Mouse (Mus musculus) testis, adult 2 months (tissue): Measurements from ENCODE around the gene Rbpjl. TPM values are rescaled to one million over a fixed set of nuclear protein-coding genes. Genes with fewer than 3 reads are reported as not detected.
A peak's percentile ranks its signal among the peaks of the same experiment; 100 is the strongest.

Experiments
- H3K27ac ChIP-seq: fragments of 200-500 bp; 2 replicates; pipeline ENCODE4 v1.5.1; 2012; ENCODE audit warnings: low read depth, low read length; ENCODE audit not compliant: control insufficient read depth, insufficient read depth
- H3K27me3 ChIP-seq: fragments of 200-500 bp; 2 replicates; pipeline ENCODE4 v1.6.1; 2012; ENCODE audit warnings: mild to moderate bottlenecking, low read length, moderate library complexity; ENCODE audit not compliant: control insufficient read depth, insufficient read depth
- H3K36me3 ChIP-seq: fragments of 200-500 bp; 2 replicates; pipeline ENCODE4 v1.6.1; 2012; ENCODE audit warnings: mild to moderate bottlenecking, low read length; ENCODE audit not compliant: control insufficient read depth, insufficient read depth
- H3K4me1 ChIP-seq: fragments of 200-500 bp; 2 replicates; pipeline ENCODE4 v1.6.1; 2012; ENCODE audit warnings: low read length; ENCODE audit not compliant: control insufficient read depth, insufficient read depth
- H3K4me3 ChIP-seq: fragments of 200-500 bp; 2 replicates; pipeline ENCODE4 v1.5.1; 2012; ENCODE audit warnings: low read depth, mild to moderate bottlenecking, low read length, moderate library complexity, mixed read lengths; ENCODE audit not compliant: control insufficient read depth
- CTCF ChIP-seq: fragments of 200-500 bp; IDR thresholded peaks from 2 replicates; pipeline ENCODE4 v1.5.1; 2012; ENCODE audit warnings: low read depth, mild to moderate bottlenecking, inconsistent platforms, low read length, moderate library complexity; ENCODE audit not compliant: control insufficient read depth, insufficient read depth, insufficient replicate concordance
- POLR2A ChIP-seq: fragments of 200-500 bp; IDR thresholded peaks from 2 replicates; pipeline ENCODE4 v1.6.1; 2012; ENCODE audit warnings: low read depth, mild to moderate bottlenecking, inconsistent platforms, low read length, moderate library complexity; ENCODE audit not compliant: control insufficient read depth
- polyA plus RNA-seq: library from polyadenylated mRNA; depleted of rRNA; stranded (reverse); fragments of >200 nt; gene quantifications from 2 replicates; pipeline ENCODE4 v1.2.3, GENCODE M21; 2012

The Rbpjl gene
- polyA plus RNA-seq, 1 experiment, result 0.04 TPM

DNA sequence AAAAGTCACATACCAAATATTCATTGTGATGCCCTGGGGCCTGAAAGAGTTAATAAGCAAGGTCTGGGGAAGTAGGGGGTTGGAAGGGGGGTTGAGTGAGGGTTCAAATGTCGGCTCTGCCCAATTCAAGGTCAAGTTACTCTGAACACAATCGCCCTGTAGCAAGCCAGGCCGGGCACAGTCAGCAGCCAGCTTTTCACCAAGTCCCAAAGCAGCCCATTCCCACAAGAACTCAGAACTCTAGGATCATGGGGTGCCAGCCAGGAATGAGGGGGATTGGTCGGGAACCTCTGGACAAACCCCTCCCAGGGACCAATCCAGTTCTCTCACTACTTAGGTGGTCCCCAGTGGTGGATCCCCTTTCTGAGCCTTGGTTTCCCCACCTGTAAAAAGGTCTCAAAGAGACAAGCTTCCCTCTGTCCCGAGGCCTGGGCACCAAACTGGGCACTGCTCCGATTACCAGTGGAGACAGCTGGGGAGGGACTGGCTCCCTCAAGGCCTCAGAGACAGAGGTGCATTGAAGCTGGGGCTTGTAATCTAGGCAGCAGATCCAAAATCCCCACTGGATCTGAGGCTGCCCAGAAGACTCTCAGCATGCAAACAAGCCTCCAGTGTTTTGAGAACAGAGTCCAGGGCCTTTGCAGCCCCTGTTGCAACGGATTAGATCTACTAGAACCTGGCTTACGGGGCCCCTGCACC is 33.4 kb downstream of the Rbpjl start:
- H3K4me1 ChIP-seq, result peaks cover 15% of the 10 kb centered on the region
- no peaks in the 10 kb centered on the region for H3K27me3 ChIP-seq
- TF ChIP-seq CTCF, result no peak
- TF ChIP-seq POLR2A, result no peak
- H3K4me3 ChIP-seq, result no peak overlapping the region
- H3K36me3 ChIP-seq, result no peaks in the 10 kb centered on the region
- no peak overlapping the region for H3K27ac ChIP-seq

DNA sequence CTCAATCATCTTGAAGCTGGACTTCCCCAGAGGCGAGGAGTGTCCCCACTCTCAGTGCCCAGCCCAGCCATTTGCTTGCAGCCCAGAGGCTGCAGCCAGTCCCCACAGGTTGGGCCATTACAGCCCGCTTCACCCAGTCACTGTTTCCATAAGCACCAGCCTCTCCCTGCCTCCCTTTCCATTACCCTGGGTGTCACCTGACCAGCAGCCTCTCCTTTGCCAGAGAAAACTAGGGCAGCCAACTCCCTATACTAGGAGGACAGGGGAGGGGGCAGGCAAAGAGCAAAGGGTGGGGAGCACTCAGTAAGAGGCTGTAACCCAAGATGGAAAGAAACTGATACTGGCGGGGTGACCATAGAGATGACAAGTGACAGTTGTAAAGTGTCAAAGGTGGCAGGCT is 34.0 kb downstream of the Rbpjl start:
- H3K27me3 ChIP-seq, result no peaks in the 10 kb centered on the region
- peaks cover 10% of the 10 kb centered on the region for H3K4me1 ChIP-seq
- no peak overlapping the region for H3K4me3 ChIP-seq
- no peak overlapping the region for H3K27ac ChIP-seq
- TF ChIP-seq CTCF (no peak), POLR2A (no peak)
- H3K36me3 ChIP-seq, result no peaks in the 10 kb centered on the region

DNA sequence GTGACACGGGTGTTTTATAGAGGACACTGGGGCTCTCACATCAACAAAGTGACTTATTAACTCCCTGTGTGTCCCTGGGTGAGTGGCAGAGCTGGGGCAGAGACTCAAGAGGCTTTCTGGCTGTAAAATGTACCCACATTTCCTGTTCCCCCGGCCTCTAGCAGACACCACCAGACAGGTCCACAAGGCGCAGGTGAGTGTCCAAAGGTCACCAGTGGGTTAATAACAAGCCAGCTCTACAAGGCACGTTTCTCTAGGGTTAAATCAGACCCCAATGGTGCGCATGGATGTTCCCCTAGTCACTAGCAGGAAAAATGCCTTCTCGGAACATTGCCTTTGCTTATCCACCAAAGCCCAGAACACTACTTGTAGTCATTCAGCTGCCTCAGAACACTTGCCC is 34.8 kb downstream of the Rbpjl start:
- H3K27ac ChIP-seq, result no peak overlapping the region
- no peaks in the 10 kb centered on the region for H3K27me3 ChIP-seq
- no peak for TF ChIP-seq POLR2A
- no peak for TF ChIP-seq CTCF
- peaks cover 5% of the 10 kb centered on the region for H3K4me1 ChIP-seq
- H3K36me3 ChIP-seq, result no peaks in the 10 kb centered on the region
- no peak overlapping the region for H3K4me3 ChIP-seq

DNA sequence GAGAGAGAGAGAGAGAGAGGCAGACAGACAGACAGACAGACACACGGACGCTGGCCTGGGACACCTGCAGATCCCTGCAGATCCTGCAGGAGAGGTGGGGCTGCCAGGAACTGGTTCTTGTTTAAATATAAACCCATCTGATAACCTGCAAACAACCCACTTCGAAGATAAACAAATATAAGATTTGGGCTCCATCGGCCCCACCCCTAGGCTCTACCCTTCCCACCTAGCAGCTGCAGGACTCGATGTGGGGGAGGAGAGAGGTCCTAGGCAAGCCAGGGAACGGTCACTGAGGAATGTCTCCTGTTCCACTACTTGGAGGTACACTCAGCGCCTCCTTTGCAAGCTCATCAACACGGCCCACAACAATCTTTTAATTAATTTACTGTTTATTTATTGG is 35.3 kb downstream of the Rbpjl start:
- TF ChIP-seq CTCF (no peak), POLR2A (no peak)
- Histone ChIP-seq H3K27me3 (no peaks in the 10 kb centered on the region), H3K4me1 (peaks cover 4% of the 10 kb centered on the region), H3K4me3 (no peak overlapping the region), H3K27ac (no peak overlapping the region), H3K36me3 (no peaks in the 10 kb centered on the region)

DNA sequence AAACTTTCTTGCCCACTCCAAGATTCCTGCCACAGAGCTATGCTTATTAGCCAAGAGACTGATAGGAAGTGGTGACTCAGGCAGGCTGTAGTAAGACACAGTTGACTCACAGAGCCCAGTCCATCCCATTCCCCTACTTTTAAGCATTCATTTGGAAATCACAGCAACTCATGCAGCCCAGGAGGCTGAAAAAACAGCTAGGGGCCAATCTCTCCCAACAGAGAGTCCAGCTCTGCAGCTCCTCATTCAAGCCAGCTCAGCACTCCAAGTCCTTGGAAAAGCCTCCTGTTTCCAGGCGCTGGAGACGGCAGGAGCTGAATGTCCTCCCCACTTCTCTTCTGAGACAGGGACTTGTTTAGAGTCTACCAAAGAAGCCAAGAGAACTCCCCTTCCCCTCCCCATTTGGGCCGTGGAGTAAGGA is 36.1 kb downstream of the Rbpjl start:
- H3K27me3 ChIP-seq, result no peaks in the 10 kb centered on the region
- H3K4me3 ChIP-seq, result no peak overlapping the region
- peak overlapping the region; percentile 5; the same call in 1 of the 2 replicates for H3K27ac ChIP-seq
- TF ChIP-seq POLR2A, result no peak
- H3K36me3 ChIP-seq, result no peaks in the 10 kb centered on the region
- peaks cover 7% of the 10 kb centered on the region for H3K4me1 ChIP-seq

DNA sequence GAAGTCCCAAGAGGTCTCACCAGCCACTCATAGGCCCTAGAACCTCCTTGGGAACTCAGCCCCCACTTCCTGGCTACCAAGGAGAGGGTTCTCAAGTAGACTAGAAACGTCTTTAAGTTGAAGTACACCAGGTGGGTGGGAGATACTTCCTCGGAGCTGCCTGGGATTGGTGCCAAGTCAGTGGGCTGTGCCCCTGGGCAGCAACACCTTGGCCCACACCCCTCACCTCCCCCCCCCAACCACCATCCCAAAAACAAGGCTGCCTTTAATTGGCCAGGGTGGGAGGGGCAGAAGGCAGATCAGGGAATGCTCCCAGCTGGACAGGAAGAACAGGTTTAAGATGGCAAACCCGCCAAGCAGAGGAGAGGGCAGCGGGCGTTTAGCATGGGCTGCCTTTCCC is 37.4 kb downstream of the Rbpjl start:
- Histone ChIP-seq H3K4me1 (peaks cover 7% of the 10 kb centered on the region; the same call in 1 of the 2 replicates), H3K36me3 (no peaks in the 10 kb centered on the region), H3K27ac (no peak overlapping the region), H3K4me3 (no peak overlapping the region), H3K27me3 (no peaks in the 10 kb centered on the region)
- TF ChIP-seq POLR2A (no peak), CTCF (no peak)

DNA sequence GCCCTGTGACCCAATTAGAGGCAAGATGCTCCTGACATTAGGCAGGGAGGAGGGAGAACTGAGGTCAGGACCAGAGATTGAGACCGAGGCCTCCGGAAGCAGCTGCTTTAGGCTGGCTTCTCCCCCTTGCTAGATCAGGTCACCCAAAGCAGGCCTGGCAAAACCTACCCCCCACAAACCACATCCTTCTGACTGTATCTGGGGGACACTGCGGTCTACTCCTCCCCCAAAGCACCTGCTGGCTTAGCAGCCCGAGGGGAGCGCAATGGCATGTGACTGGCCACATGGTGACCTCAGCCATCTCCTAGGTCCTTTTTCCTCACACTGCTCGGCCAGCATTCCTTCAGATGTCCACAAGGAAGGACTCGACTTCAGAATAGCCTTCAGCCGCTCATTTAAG is 38.2 kb downstream of the Rbpjl start:
- TF ChIP-seq POLR2A, result no peak
- TF ChIP-seq CTCF, result no peak
- Histone ChIP-seq H3K27ac (no peak overlapping the region), H3K4me1 (peaks cover 7% of the 10 kb centered on the region; the same call in 1 of the 2 replicates), H3K4me3 (no peak overlapping the region; the same call in 1 of the 2 replicates), H3K36me3 (no peaks in the 10 kb centered on the region), H3K27me3 (no peaks in the 10 kb centered on the region)

DNA sequence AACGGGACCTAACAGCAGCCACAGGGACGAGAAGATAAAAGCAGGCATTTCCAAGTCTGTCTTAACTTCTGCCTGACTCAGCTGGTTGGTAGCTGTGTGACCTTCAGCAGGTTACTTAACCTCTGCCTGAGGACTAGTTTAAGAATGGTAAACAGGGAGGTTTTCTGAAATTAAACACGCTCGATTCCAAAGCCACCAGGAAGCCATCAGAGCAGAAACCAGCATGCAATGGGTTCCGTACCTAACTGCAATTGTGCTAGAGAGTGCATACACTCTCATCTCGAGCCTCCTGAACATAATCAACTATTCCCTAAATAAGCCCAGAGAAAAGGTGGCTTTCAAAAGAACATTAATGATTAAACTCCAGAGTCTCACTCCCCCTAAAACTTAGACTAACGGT is 38.8 kb downstream of the Rbpjl start:
- no peaks in the 10 kb centered on the region for H3K27me3 ChIP-seq
- H3K4me1 ChIP-seq, result peaks cover 7% of the 10 kb centered on the region; the same call in 1 of the 2 replicates
- H3K36me3 ChIP-seq, result no peaks in the 10 kb centered on the region
- H3K27ac ChIP-seq, result no peak overlapping the region
- TF ChIP-seq POLR2A, result no peak
- TF ChIP-seq CTCF, result no peak
- H3K4me3 ChIP-seq, result no peak overlapping the region; the same call in 1 of the 2 replicates
